Mouse (Mus musculus) erythroblast, embryonic 14.5 days (primary cell): ENCODE measurements around the gene Zbp1.

Source experiments
- GATA1 ChIP-seq: IDR thresholded peaks from 2 replicates; pipeline ENCODE4 v1.6.1; 2012; ENCODE audit warnings: low read length, inconsistent platforms, mixed read lengths
- TAL1 ChIP-seq: IDR thresholded peaks from 3 replicates; pipeline ENCODE4 v1.6.1; 2012; ENCODE audit warnings: low read length, inconsistent platforms, mixed read lengths

GRCm38 (mm10) chr2:173180721-173181388 is 37.9 kb downstream of the Zbp1 start:
- no peak for TF ChIP-seq GATA1
- TF ChIP-seq TAL1 = no peak
